Mouse (Mus musculus) lung, postnatal 25 days (tissue): Measurements from ENCODE around the gene Eef1a1.
"Not testable (repeated sequence)": the region's sequence is repeated elsewhere in the genome, so short reads cannot be mapped to it uniquely, and the experiment has no call there.

Experiments
- DNase-seq: peaks from one replicate; pipeline ENCODE4 v3.0.0; 2022; ENCODE audit warnings: low spot score

The Eef1a1 gene

DNA sequence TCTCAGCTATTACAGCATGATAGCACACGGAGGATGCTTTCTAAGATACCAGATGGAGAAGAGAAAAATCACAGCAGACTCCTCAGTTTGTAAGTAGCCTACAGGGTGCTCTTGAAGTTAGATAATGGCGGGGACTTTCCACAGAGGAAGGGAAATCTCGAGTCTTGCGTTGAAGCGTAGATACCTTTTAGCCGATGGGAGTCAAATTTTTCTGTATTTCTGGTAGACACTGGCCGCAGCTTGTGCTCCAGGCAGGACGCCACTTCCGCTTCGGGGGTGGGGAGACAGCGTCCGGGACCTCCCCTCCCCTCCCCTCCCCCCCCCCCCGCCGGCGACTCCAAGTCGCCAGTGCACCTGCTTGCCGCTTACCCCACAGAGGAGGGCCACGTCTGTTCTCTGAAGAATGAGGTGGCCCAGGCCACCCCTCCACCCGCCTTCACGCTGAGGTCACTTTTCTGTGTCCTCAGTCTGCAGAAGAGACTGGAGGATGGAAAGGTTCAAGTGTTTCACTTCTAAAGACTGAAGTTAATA, at the start of gene Eef1a1:
Gene Eef1a1, minus strand, starts transcription at position 262 of the 531 bp plus-strand sequence.
- peak; percentile 72 for DNase-seq

DNA sequence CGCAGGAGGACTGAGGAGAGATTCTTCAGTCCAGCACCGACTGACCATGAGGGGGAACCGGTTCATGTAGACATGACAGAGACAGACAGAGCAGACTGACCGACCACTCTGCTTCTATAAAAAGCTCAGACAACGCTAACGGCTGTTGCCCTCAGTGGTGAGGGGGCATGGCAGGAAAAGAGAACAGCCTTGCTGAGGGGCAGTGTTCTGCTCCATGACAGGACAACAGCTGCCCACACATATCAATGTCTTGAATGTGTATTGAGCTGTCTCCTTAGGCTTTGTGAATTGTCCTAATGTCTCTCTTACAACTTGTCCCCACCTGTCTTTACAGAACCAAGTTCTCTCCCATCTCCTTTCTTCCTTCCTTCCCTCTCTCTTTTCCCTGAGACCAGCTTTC, 49.5 kb upstream of the Eef1a1 start:
- DNase-seq: no peak

DNA sequence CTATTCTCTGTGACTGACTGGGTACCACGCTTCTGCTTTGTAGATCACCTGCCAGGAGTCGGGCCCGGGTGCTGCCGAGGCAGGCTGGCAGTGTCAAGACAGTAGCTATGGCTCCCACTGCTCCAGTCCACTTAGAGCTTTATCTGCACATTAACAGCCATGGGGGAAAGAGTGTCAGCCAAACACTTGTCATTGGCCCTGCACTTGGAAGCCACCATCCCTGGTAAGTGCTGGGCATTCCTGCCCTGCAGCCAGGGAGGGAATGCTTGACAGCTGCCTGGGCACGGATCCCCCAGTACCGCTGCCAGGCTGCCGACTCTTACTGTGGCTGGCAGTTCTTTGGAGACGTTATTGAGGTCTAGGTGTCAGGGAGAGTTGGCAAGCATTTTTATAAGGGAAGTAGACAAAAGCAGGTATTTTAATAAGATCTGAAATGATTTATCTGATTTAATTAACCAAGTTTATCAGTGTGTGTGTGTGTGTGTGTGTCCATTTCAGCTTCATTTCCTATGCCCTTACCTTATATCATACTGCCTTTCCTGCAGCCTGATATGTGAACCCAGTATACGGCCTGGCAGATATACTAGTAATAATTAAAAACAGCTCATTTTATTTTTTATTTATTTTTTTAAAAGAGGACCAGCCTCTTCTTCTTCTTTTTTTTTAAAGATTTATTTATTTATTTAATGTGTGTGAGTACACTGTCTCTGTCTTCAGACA, 48.4 kb upstream of the Eef1a1 start:
- DNase-seq: no peak

DNA sequence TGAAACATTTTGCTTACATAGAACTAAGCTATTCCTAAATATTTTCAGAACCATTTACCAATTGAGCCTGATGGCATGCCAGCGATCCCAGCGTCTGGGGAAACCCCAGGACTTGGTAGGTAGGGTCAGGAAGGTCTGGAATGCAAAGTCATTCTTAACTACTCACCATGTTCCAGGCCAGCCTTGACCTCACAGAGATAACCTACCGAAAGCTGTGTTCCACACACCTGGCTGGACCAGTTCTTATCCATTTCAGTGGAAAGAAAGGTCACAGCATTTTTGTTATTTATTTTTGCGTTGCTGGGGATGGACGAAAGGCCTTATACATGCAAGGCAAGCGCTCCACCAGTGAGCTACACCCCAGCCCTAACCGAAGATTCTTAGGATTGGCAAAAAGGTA, 45.7 kb upstream of the Eef1a1 start:
- DNase-seq: no peak

DNA sequence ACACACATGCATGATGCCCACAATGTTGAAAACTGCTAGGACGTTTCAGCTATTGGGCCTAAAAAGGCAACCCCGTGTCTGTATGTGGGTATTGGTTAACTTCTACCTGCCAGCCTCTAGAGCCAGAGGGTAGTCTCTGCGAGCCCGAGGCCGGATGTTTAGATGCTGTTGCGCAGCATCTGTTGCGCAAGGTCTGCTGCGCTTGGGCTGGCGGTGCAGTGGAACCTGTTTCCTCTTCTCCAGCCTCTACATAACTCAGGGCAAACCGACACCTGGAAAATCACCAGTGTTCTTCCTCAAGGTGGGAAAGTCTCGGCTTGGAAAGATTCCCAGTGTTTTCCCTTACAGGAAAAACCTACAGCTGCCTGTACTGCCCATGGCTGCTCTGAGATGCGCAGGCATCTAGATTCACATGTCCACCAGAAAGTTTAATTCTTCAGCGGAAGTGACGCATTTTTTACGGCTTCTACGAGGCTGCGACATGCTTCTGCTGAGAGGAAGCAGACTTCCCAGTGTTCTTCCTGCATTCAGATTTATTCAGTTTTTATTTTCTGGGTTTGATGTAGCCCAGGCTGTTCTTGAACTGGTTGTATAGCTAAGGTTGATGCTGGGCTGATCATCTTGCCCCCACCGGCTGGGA, 44.5 kb upstream of the Eef1a1 start:
- DNase-seq: peak; percentile 87

DNA sequence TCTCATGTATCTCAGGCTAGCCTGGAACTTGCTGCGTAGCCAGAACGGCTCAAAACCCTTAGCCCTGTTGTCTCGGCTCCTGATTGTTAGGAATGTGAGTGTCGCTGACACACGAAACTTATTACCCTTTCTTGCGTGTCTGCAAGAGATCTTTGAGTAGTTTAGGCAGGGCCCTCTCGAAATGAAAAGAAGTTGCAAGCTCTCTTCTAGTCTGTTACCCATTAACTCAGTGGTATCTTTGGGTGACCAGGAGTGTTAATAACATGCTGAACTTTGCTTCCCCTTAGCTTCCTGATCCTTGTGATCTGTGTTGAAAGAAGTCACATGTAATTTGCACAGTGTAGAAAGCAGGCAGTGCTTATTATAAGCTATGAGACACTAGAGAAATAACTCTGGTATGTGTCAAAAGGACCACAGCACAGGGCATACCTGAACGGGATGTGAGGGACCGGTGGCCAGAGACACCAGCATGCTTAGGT, 43.4 kb upstream of the Eef1a1 start:
- peak; percentile 66 for DNase-seq

DNA sequence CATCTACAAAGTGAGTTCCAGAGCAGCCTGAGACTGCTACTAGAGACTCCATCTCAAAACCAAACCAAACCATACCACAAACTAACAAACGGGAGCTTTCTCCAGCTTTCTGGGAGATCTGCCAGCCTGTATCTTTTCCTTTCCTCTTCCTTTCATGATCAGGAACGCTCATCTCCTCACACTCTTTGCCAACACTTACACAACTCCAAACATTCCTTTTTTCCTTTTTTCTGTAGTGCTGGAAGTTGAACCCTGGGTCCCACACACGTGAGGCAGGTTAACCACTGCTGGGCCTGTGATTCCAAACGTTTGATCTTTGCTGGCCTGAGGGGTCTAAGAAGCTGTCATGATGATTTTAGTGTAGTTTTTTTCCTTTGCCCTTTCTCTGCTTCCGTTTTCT, 42.9 kb upstream of the Eef1a1 start:
- no peak for DNase-seq

DNA sequence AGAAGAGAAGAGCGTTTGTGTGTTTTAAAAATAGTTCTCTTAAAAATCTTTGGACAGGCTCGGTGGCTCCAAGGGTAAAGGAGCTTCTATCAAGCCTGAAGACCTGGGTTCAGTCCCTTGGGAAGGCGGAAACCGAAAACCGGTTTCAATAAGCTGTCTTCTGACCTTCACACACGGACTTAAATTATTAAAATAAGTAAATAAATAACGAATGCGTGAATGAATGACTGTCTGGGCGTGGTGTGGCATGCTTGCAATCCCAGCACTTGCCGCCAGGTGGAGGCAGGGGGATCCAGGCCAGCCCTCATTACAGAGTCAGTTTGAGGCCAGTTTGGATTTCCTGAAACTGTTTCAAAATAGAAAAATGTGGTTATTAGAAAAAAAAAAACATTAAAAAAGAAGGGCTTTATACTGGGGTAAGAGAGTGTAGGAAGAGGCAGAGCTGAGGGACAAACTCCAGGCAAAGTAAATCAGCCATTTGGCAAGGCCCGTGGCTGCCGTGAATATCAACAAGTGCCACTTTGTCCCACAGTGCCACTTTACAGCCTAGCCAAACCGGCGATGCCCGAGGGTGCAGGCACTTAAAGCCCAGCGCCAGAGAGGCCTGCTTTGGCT, 38.9 kb upstream of the Eef1a1 start:
- peak; percentile 82 for DNase-seq

DNA sequence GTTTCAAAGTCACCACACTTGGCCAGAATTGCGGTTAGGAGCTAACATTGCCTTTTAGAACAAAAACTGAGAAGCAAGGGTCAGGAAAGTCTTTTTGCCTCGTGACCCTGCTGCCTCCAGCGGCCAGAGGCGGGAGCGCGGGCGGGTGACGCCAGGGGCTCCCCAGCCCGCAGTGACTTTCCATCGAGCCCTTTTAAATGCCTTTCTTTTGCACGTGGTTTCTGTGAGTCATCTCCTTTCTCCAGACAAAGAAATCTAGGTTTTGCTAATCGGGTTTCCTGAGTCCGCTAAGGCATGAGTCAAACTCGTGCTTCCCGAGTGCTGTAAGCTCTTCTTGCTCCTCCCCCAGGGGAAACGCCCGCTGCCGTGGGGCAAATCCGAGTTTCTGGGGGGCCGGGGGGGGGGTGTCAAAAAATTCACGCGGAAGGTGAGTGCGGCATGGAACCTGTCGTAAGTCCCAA, 38.4 kb upstream of the Eef1a1 start:
- DNase-seq: peak; percentile 87

DNA sequence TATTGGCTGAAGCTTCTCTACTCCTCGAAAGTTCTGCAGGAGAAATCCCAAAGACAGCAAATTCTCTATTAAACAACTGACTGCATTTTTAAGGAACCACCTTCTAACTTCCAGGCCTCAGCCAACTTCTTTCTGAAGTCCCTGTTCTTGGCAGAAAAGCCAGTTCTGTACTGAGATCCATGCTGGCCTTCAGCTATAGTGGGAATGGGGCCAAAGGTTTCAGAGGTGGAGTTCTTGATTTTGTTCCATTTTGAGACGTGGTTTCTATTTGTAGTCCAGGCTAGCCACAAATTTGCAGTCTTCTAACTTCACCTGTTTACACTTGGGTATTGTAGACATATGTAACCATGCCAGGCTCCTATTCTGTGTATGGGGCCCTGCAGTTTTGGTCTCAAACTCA, 37.3 kb upstream of the Eef1a1 start:
- DNase-seq: no peak

DNA sequence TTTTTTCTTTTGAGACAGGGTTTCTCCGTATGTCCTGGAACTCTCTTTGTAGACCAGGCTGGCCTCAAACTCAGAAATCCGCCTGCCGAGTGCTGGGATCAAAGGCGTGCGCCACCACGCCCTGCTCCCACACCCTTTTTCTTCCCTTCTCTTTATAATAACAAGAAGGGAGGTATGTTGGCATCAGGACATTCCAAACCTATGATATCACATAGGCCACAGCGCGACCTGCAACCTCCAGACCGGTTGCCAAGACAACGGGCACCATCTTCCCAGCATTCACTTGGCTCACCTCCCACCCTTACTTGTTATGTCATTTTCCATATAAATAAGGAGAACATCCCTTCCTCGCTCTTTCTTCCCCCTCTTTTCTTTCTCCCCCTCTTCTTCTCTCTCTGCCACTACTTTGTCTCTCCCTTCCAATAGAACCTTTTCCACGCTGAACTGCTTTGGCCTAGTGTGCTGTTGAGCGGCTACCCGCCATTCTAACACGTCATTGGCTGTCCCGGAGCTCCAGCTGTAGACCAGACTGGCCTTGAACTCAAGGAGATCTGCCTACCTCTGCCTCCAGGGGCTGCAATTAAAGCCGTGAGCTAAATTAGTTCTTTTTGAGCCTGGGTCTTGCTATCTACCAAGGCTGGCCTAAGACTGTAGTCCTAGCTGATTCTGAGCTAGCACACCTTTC, 36.6 kb upstream of the Eef1a1 start:
- DNase-seq: no peak

DNA sequence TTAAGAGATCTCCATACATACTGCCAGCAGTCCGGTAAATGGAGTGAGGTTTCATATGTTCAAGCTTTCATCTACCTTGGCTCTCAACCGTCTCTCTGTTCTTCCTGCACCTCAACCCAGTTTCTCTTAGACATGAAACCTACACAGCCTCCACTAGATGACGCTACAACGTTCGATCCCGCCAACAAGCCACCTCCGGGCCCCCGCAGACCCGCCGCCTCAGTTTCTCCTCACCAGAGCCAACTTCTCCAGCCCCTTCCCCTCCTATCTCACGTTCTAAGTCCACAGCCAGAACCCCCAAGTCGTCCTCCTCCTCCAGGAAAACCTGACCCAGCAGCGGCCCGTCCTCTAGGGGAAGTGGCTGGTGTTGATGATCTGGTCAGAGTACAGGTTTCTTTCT, 32.7 kb upstream of the Eef1a1 start:
- DNase-seq: peak; percentile 51

DNA sequence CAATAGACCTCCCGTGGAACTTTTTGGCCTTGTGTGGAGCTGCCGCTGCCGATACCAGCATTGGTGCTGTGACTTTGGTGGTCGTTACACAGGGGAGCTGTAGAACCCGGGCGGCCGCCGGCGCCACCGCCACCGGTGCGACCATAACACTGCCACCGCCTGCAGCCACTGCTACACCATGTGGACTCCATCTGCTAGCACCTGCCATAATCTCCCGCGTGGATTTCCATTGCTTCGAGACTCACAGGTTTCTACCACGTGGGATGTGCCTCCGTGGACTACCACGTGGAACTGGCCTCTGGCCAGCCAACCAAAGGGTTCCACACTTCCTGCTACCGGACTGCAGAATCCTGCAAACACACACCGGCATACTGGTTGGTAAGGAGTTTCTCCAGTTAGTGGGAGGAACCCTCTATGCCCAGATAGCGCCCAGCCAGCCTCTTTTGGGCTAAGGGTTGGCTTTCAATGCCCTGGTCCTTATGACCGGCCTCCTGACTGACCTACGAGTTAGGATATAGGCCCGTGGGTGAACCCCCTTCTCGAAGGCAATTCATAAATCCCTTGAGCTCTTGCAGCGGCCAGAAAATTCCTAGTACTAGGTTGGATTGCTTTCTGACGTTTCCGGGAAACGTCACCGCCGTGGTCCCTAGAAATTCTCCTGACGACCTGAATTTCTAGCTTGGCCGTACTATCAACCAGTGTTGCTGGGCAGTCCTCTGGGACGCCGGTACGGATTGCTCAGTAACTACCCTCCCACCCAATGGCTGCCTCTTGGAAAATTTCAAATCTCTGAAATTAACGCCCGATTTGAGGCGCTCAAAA, 32.0 kb upstream of the Eef1a1 start:
- peak; percentile 63 for DNase-seq

DNA sequence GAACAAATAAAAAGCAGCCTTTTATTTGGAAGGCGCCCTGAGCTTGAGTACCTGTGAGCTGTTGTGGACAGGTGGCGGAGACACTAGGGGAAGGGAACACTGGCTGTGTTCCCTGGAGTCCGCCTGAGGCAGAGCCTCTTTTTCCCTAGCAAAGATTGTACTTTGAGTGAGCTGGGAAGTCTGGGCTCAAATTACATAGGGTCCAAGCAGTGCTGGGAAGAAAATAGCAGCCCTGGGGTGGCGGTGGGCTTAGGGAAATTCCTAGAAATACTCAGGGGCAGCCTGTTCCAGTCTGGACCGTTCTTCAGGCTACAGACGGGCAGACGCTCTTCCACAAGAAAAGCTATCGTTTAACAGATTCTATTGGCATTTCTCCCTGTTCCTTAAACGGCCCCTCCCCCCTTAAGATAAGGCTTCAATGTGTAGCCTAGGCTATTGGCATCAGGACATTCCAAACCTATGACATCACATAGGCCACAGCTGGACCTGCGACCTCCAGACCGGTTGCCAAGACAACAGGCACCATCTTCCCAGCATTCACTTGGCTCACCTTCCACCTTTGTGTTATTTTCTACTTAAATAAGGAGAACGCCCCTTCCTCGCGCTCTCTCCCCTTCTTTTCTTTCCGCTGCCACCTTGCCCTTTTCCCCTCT, 31.3 kb upstream of the Eef1a1 start:
- DNase-seq: peak; percentile 42

DNA sequence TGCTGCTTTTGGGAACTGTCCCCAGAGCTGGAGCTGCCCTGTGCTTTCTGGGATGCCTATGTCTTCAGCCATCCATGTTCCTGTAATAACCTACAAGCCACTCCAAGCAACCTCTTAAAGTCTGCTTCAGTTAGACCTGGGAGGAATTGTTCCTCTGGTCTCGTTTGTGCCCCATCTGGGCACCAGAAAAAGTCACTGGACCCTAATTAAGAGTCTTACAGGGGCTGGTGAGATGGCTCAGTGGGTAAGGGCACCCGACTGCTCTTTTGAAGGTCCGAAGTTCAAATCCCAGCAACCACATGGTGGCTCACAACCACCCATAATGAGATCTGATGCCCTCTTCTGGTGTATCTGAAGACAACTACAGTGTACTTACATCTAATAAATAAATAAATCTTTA, 28.3 kb upstream of the Eef1a1 start:
- DNase-seq: not testable (repeated sequence)

DNA sequence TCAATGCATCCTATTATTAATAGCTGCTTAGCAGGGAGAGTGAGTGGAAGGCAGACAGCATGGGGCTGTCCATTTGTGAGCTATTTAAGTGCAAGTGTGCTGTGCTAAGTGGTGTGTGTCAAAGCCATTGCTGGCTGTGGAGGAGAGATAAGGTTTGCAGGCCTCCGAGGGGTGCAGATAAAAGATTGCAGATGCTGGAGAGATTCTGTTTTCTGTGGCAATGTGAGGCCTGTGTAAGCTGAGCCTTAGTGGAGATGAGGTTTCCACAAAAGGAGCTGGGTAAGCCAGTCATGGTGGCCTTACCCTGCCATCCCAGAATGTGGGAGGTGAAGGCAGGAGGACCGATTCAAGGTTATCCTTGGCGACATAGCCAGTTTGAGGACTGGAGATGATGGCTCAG, 27.2 kb upstream of the Eef1a1 start:
- DNase-seq: no peak

DNA sequence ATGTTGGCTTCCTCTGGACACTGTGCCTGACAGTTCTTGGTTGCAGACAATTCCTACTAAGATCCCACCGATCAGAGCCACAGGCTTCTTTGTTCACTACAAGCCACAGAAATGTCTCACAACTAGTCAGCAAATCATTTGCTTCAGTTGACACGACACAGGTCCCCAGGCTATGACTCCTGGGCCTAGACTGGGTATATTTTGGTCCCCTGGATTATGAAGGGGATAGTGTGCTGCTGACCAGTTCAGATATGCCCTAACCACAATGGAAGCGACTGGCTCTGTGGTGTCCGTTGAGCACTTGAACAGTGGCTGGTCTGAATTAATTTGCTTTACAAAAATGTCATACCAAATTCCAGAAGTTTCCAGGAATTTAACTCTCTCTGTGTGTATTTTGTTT, 25.7 kb upstream of the Eef1a1 start:
- no peak for DNase-seq

DNA sequence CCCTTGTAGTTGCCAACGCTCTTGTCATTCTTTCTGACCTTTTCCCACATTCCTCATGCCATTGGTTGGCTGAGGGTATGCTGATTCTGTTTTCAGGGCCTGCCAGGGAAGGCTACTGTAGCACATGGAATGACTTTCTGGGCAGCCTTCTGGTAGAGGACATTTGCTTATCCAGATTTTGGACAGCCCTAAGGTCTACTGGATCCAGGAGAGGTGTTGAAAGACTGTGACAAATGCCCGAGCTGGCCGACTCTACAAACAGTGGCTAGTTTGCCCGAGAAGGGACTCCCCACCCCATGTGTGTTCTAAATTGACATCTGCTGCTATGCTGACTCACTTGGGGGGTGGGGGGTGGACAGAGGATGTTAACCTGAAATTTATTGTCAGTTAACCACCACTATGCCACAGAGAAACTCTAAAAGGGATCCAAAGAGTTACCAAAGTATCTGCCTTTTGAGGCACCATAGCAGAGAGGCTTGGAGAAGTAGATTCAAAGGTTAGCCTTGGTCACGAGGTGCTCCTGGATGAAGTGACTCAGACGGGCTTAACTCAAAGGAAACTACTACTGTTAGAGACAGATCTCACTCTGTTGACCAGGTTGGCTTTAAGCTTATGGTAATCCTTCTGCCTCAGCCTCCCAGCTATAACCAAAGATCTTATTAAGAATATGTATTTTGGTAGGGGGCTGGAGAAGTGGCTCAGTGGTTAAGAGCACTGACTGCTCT, 25.0 kb upstream of the Eef1a1 start:
- DNase-seq: no peak

DNA sequence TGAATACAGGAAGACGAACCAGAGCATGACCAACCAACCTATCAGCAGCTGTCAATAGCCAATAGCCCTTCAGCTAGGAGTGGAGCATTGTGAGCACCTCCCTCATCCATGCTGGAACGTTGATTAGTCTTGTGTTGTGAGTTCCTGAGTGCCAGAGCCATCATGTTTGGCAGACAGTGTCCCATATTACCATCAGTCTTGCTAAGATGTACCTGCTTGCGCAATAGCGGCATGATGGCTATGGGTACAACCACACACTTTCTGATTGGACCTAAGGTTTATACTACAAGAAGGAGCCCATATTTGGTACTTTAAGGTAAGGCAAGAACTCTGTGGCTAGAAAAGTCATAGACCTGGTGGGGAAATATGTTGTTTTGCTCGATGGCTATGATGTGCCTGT, 22.8 kb upstream of the Eef1a1 start:
- DNase-seq: no peak

DNA sequence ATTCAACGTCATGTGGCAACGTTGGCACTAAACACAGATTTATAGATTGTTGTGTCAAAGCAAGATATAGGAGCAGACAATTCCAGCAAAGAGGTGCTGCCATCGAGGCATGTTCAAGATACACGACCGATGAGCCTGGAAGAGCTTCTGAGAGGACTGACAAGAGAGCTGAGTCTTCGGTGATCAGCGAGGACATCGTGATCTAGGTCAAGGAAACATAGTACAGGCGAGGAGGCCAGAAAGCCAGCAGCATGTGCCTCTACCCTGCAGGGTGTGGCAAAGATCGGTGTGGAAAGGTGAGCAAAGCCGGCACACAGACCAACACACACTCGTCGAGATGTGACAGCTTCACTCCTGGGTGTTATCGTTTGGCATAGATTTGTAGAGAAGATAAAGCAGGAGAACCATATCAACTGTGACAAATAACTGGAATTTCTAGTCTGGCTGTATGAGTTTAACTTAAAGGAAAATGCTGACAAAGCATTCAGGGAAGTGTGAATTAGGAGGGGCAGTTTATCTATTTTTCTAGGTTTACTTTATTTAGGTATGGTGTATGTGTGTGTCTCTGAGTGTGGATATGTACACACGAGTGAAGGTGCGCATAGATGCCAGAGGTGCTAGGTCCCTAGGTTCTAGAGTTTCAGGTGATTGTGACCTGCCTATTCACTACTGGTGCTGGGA, 19.3 kb upstream of the Eef1a1 start:
- DNase-seq: no peak
